Mouse (Mus musculus): ENCODE measurements around the gene Acap2. TPM values are rescaled to one million over a fixed set of nuclear protein-coding genes. Genes with fewer than 3 reads are reported as not detected.

The Acap2 gene
- total and polyA plus RNA-seq, 3 experiments: 9.6 to 40.2 (median 31.9) TPM

- no peak for DNase-seq
These were observed 153.7 kb downstream of the Acap2 start for GRCm38 (mm10) chr16:31047186-31047898.

DNA sequence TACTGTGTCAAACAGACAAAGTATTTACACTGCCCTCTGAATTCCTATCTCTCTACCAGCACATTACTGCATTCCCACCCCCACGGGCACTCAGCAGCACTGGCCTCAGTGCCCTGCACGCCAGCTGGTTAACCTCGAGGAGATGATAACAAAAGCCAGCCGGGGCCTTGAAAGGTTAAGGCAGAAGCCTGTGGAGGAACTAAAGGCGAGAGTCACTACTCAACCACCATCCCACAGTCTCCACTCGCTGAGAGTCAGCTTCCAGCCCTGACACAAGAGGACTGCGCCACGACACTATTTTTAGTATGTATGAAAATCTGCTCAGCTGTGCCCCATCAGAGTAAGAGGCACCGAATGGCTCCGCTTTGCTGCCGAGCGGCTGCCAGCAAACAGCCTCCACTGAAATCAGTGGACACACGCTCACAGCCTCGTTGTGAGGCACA is 154.8 kb downstream of the Acap2 start:
- peak; percentile 63 for DNase-seq

DNA sequence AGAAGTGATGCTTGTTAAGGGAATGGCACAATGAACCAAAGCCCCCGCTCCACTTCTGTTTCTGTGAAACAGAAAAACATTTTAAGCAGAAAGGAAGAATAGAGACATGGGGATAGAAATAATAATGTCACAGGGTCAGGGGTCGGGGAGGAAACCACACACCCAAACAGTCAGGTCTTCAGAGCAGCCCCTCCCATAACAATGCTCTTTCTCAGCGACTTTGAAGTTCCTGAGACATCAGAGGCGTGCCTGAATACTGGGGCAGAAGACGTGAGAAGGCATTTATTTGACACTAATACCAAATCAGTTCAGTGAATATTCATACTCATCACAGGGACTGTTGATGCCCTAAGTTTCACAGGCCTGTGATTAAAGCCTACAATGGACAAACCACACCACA is 155.8 kb downstream of the Acap2 start:
- DNase-seq: no peak

- no peak for DNase-seq
These were observed 157.9 kb downstream of the Acap2 start for GRCm38 (mm10) chr16:31043136-31043535.

Other genes starting within 250 kb of the Acap2 start
- 10 to 100 TPM; 12.7 to 14.1 TPM for gene Xxylt1, start 119.8 kb downstream of the Acap2 start, total RNA-seq (2021)
- 26.1 and 28.9 TPM in 2 replicates for gene Xxylt1, start 119.8 kb downstream of the Acap2 start, polyA plus RNA-seq (2012; rRNA removed)
- 10 to 100 TPM; 71.5 to 82.0 TPM for gene Ppp1r2, start 74.0 kb upstream of the Acap2 start, total RNA-seq (2021)
- gene Ppp1r2, start 74.0 kb upstream of the Acap2 start, polyA plus RNA-seq (2012; rRNA removed): 75.9 and 81.2 TPM in 2 replicates
- gene Apod, start 113.6 kb upstream of the Acap2 start, total RNA-seq (2021): 10 to 100 TPM in 1 of 2 experiments, 1 to 10 TPM in 1; 8.0 to 12.3 TPM
- 0.64 and 0.99 TPM in 2 replicates for gene Apod, start 113.6 kb upstream of the Acap2 start, polyA plus RNA-seq (2012; rRNA removed)
- gene Bdh1, start 221.0 kb upstream of the Acap2 start, total RNA-seq (2021): 10 to 100 TPM in 1 of 2 experiments, 1 to 10 TPM in 1; 4.1 to 21.7 TPM
- gene Bdh1, start 221.0 kb upstream of the Acap2 start, polyA plus RNA-seq (2012; rRNA removed): 2.4 and 2.9 TPM in 2 replicates